In genomic region chr7:105736911-105737521, GRCm38 (mm10) we compare ENCODE assay signal across 8 mouse cellular contexts. TPM values are rescaled to one million over a fixed set of nuclear protein-coding genes. Genes with fewer than 3 reads are reported as not detected.
A peak's percentile ranks its signal among the peaks of the same experiment; 100 is the strongest.
DNase-seq lines count a peak whose midpoint lies in the region; ATAC-seq and TF ChIP-seq lines count a peak whose summit lies in the region.

Gene Rrp8 (minus strand): TSS chr7:105737385.

- H3K9ac ChIP-seq in heart, adult 2 months (ENCODE audit: low read depth, low read length) = peak within 1 kb of the TSS; percentile 88
- peak within 1 kb of the TSS; percentile 96 for H3K9ac ChIP-seq in liver, embryonic 11.5 days (ENCODE audit: low read depth, low read length)
- H3K9ac ChIP-seq in midbrain, postnatal 0 days (replicated peaks; ENCODE audit: low read length, poor library complexity, severe bottlenecking) = peak within 1 kb of the TSS; percentile 72

- TF ChIP-seq POLR2A in heart, adult 2 months (IDR thresholded peaks at IDR 0.05; ENCODE audit: insufficient read depth, low read depth, low read length) = no peak

- DNase-seq in right cerebral cortex, postnatal 25 days = peak; percentile 27
- no peak for DNase-seq in right cerebral cortex, postnatal 10 days (ENCODE audit: low spot score in 2 of 2)
- peak; percentile 54 to 56 for DNase-seq in cerebellum, postnatal 25 days
- DNase-seq in heart, adult 2 months = peak; percentile 68 to 79
- peak; percentile 37 for DNase-seq in kidney, adult 11 months
- DNase-seq in liver, embryonic 11.5 days (ENCODE audit: low spot score) = no peak
- DNase-seq in midbrain, postnatal 0 days (ENCODE audit: low spot score) = no peak
- DNase-seq in thymus, postnatal 25 days = peak; percentile 46

- under 1% methylated on average over 30 of the region's 30 CpGs for WGBS in heart, adult 2 months
- under 1% methylated on average over 30 of the region's 30 CpGs for WGBS in liver, embryonic 11.5 days
- WGBS in midbrain, postnatal 0 days = under 1% methylated on average over 30 of the region's 30 CpGs

- no peak for TF ChIP-seq CTCF in heart, adult 2 months (IDR thresholded peaks at IDR 0.05)
- TF ChIP-seq CTCF in midbrain, postnatal 0 days (IDR thresholded peaks at IDR 0.05) = no peak

- no peaks in the 10 kb centered on the region for H3K27me3 ChIP-seq in heart, adult 2 months (ENCODE audit: control insufficient read depth, insufficient read depth, low read length)
- H3K27me3 ChIP-seq in liver, embryonic 11.5 days (replicated peaks; ENCODE audit: control insufficient read depth, insufficient read depth, low read length) = no peaks in the 10 kb centered on the region
- H3K27me3 ChIP-seq in midbrain, postnatal 0 days (ENCODE audit: insufficient read depth, low read length) = no peaks in the 10 kb centered on the region

- H3K4me1 ChIP-seq in heart, adult 2 months (ENCODE audit: control insufficient read depth, insufficient read depth, low read length) = peaks cover 6% of the 10 kb centered on the region
- H3K4me1 ChIP-seq in liver, embryonic 11.5 days (replicated peaks; ENCODE audit: control insufficient read depth, insufficient read depth, low read length) = peaks cover 22% of the 10 kb centered on the region
- peaks cover 6% of the 10 kb centered on the region; the same call in 1 of the 2 replicates for H3K4me1 ChIP-seq in midbrain, postnatal 0 days (ENCODE audit: insufficient read depth, low read length)

- H3K9me3 ChIP-seq in liver, embryonic 11.5 days (ENCODE audit: control insufficient read depth, low read length) = no peaks in the 10 kb centered on the region
- H3K9me3 ChIP-seq in midbrain, postnatal 0 days (ENCODE audit: low read length) = no peaks in the 10 kb centered on the region

- ATAC-seq in liver, embryonic 11.5 days (replicated peaks; ENCODE audit: low FRiP score) = peak; percentile 6
- ATAC-seq in midbrain, postnatal 0 days (ENCODE audit: low FRiP score) = peak; percentile 14

- TF ChIP-seq EP300 in heart, adult 2 months (IDR thresholded peaks at IDR 0.05; ENCODE audit: insufficient read depth, low read depth, low read length) = no peak

- peaks cover 6% of the 10 kb centered on the region for H3K36me3 ChIP-seq in heart, adult 2 months (ENCODE audit: control insufficient read depth, insufficient read depth, low read length)
- H3K36me3 ChIP-seq in liver, embryonic 11.5 days (ENCODE audit: control insufficient read depth, insufficient read depth, low read length) = peaks cover 33% of the 10 kb centered on the region
- peaks cover 29% of the 10 kb centered on the region for H3K36me3 ChIP-seq in midbrain, postnatal 0 days (ENCODE audit: insufficient read depth, low read length)

- peak within 1 kb of the TSS; percentile 87 for H3K4me2 ChIP-seq in liver, embryonic 11.5 days
- peak within 1 kb of the TSS; percentile 95 for H3K4me2 ChIP-seq in midbrain, postnatal 0 days (ENCODE audit: low read depth, low read length, poor library complexity, severe bottlenecking)

- peak within 1 kb of the TSS; percentile 83 for H3K4me3 ChIP-seq in heart, adult 2 months
- peak within 1 kb of the TSS; percentile 92 for H3K4me3 ChIP-seq in liver, embryonic 11.5 days (ENCODE audit: low read depth, low read length)
- H3K4me3 ChIP-seq in midbrain, postnatal 0 days (ENCODE audit: low read depth, low read length) = peak within 1 kb of the TSS; percentile 84

- no peaks in the 10 kb centered on the region; the same call in 1 of the 2 replicates for H3K79me2 ChIP-seq in heart, adult 2 months (replicated peaks; ENCODE audit: control insufficient read depth, insufficient read depth, low read length)

- intact Hi-C loops in heart, adult 2 months (cut with DNase I) = loop anchor here (2.0 to 10.0 kb wide), 3 partner anchors 74 to 182 kb away; partner anchors contain the start of genes Mrpl17, Smpd1 and Trim3

- H3K27ac ChIP-seq in heart, adult 2 months = peak within 1 kb of the TSS; percentile 99
- H3K27ac ChIP-seq in liver, embryonic 11.5 days (ENCODE audit: low read depth, low read length) = peak within 1 kb of the TSS; percentile 89
- peak within 1 kb of the TSS; percentile 70 for H3K27ac ChIP-seq in midbrain, postnatal 0 days (ENCODE audit: low read depth, low read length)

RNA-seq across cellular contexts. Expression of gene Rrp8, which starts in this region (rescaled TPM):
- 10 to 100 TPM in 1 of 2 experiments, 1 to 10 TPM in 1; 9.2 to 10.8 TPM for total RNA-seq in heart, adult 2 months (2021)
- polyA plus RNA-seq in heart, adult 2 months (2012; rRNA removed) = 4.4 and 8.0 TPM in 2 replicates
- 42.3 and 52.3 TPM in 2 replicates for polyA plus RNA-seq in liver, embryonic 11.5 days (2014; fragmentation: Nextera tagmentation; extraction: Ambion mirVana)
- 19.1 and 29.3 TPM in 2 replicates for total RNA-seq in midbrain, postnatal 0 days (2014; rRNA removed)
- 16.1 and 19.4 TPM in 2 replicates for polyA plus RNA-seq in midbrain, postnatal 0 days (2015; fragmentation: Nextera tagmentation; extraction: Ambion mirVana)

Comparison
In these comparisons a context has a peak if more than half of its experiments do, and no peak if none do; other contexts are left out.
1. DNase-seq: peak in right cerebral cortex, postnatal 25 days (single experiment), cerebellum, postnatal 25 days (2 of 2), heart, adult 2 months (2 of 2), kidney, adult 11 months (single experiment) and thymus, postnatal 25 days (single experiment); none in right cerebral cortex, postnatal 10 days (0 of 2), liver, embryonic 11.5 days (single experiment) and midbrain, postnatal 0 days (single experiment).
2. Peak in every context shown above with its lines, with median percentiles within 50 percentile points of each other: H3K27ac ChIP-seq, H3K4me3 ChIP-seq and H3K9ac ChIP-seq.